18 mouse cellular contexts compared by ENCODE assay signal in the genomic region with DNA sequence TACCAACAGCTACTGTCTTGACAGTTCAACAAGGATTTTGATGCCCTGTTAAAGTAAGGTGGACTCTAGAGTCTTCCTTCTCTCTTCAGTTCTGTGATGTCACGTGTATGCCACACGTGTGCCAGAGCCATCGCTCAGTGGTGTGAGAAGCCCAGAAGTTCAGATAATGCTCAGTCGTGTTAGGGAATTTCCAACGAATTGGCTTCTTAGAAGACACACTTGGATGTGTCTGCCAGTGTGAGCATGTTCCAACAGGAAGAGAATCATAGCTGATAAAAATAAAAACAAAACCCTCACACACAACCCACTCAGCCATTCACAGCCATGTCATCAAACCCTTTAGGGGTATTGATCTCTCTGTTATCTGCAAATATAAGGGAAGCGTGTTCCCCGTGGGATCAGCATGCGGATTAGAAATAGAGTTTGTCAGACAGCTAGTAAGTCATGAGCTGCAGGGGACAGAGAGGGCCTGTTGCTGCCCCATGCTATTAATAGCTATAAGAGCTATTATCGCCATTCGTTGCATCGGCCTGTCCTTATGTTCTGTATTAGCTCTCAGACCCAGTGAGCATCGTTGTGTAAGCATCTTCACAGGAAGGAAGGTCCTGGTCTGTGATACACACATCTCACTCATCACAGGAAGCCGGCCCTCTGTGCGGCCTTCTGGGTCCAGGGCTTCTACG.
DNase-seq lines count a peak whose midpoint lies in the region; ATAC-seq and TF ChIP-seq lines count a peak whose summit lies in the region.
"Had no signal": no experiment of that assay in that cellular context is flagged by ENCODE, and none has a peak within 500 bp of the region (broad histone marks: within the 10 kb centered on the region; RNA-seq: fewer than 3 reads in every experiment).

No protein-coding gene starts in this region.

- DNase-seq in heart, adult 11 months: peak; percentile 93
- DNase-seq in heart, adult 8-10 months (ENCODE audit: low spot score): no peak
- no peak for DNase-seq in heart, postnatal 36 days
- DNase-seq in CH12.LX (ENCODE audit: extremely low read depth): no peak
- DNase-seq: adrenal gland, adult 2 months; adrenal gland, postnatal 25 days; cerebellum, adult 2 months; cerebellum, postnatal 10 days; gastrocnemius, postnatal 14 days; kidney, adult 18-20 months had no signal

- no peak for TF ChIP-seq CTCF in CH12.LX (conservative IDR thresholded peaks at IDR 0.05 in 1 of 2, IDR thresholded peaks at IDR 0.05 in 1 of 2; ENCODE audit: low read depth in 2 of 2, low read length in 2 of 2)

- TF ChIP-seq POLR2A in CH12.LX (IDR thresholded peaks at IDR 0.05; ENCODE audit: low read depth, low read length): no peak

- H3K79me2 ChIP-seq in CH12.LX (replicated peaks; ENCODE audit: control insufficient read depth, extremely low read depth, insufficient read depth, poor library complexity, severe bottlenecking): no peaks in the 10 kb centered on the region

- peaks cover 72% of the 10 kb centered on the region for H3K4me1 ChIP-seq in heart, embryonic 12.5 days (replicated peaks)
- peaks cover 0 to 32% of the 10 kb centered on the region in 2 experiments; a peak in 3 of 4 replicates for H3K4me1 ChIP-seq in CH12.LX (ENCODE audit: control insufficient read depth in 1 of 2, insufficient read depth in 2 of 2)
- peaks cover 54% of the 10 kb centered on the region for H3K4me1 ChIP-seq in heart, embryonic 15.5 days (replicated peaks)
- H3K4me1 ChIP-seq in midbrain, embryonic 13.5 days (replicated peaks): no peaks in the 10 kb centered on the region

- no peaks in the 10 kb centered on the region for H3K9me3 ChIP-seq in heart, embryonic 12.5 days (replicated peaks)
- no peaks in the 10 kb centered on the region for H3K9me3 ChIP-seq in CH12.LX (replicated peaks; ENCODE audit: low read length)
- no peaks in the 10 kb centered on the region for H3K9me3 ChIP-seq in heart, embryonic 15.5 days (replicated peaks)
- H3K9me3 ChIP-seq in midbrain, embryonic 13.5 days: no peaks in the 10 kb centered on the region
- H3K9me3 ChIP-seq: embryonic facial prominence, embryonic 10.5 days; hindbrain, embryonic 10.5 days; intestine, embryonic 15.5 days had no signal

- ATAC-seq in heart, embryonic 12.5 days (ENCODE audit: insufficient number of reproducible peaks, low FRiP score): no peak
- ATAC-seq in heart, embryonic 15.5 days (replicated peaks; ENCODE audit: insufficient number of reproducible peaks, insufficient read depth, low FRiP score, low read depth): no peak; the same call in 1 of the 2 replicates
- no peak for ATAC-seq in midbrain, embryonic 13.5 days
- ATAC-seq: forebrain, embryonic 14.5 days; intestine, embryonic 15.5 days had no signal

- H3K4me3 ChIP-seq in heart, embryonic 12.5 days: no peak overlapping the region
- H3K4me3 ChIP-seq in CH12.LX (replicated peaks in 1 of 3; ENCODE audit: low read depth in 2 of 3, low read length in 2 of 3, poor library complexity in 1 of 3): no peak overlapping the region
- H3K4me3 ChIP-seq in heart, embryonic 15.5 days: no peak overlapping the region
- no peak overlapping the region for H3K4me3 ChIP-seq in midbrain, embryonic 13.5 days (replicated peaks)
- H3K4me3 ChIP-seq: embryonic facial prominence, embryonic 10.5 days; hindbrain, embryonic 10.5 days; intestine, embryonic 15.5 days had no signal

- intact Hi-C loops in heart, postnatal 36 days (cut with DNase I): no loop called here

- TF ChIP-seq EP300 in CH12.LX (IDR thresholded peaks at IDR 0.05; ENCODE audit: low read length): no peak

- no peak for TF ChIP-seq RAD21 in CH12.LX (IDR thresholded peaks at IDR 0.05; ENCODE audit: low read depth, low read length)

- 49% methylated on average over 15 of the region's 15 CpGs for WGBS in heart, embryonic 12.5 days
- WGBS in heart, embryonic 15.5 days: 45% methylated on average over 15 of the region's 15 CpGs
- 87% methylated on average over 15 of the region's 15 CpGs for WGBS in midbrain, embryonic 13.5 days

- H3K9ac ChIP-seq in heart, embryonic 12.5 days: no peak overlapping the region; the same call in 1 of the 2 replicates
- H3K9ac ChIP-seq in CH12.LX (ENCODE audit: insufficient read depth, low read depth): no peak overlapping the region
- H3K9ac ChIP-seq in heart, embryonic 15.5 days: no peak overlapping the region
- H3K9ac ChIP-seq in midbrain, embryonic 13.5 days (replicated peaks): no peak overlapping the region
- H3K9ac ChIP-seq: hindbrain, embryonic 14.5 days; intestine, embryonic 15.5 days had no signal

- H3K27me3 ChIP-seq in heart, embryonic 12.5 days (replicated peaks): no peaks in the 10 kb centered on the region
- peaks cover 13% of the 10 kb centered on the region for H3K27me3 ChIP-seq in CH12.LX (replicated peaks)
- no peaks in the 10 kb centered on the region for H3K27me3 ChIP-seq in heart, embryonic 15.5 days
- no peaks in the 10 kb centered on the region for H3K27me3 ChIP-seq in midbrain, embryonic 13.5 days
- H3K27me3 ChIP-seq: intestine, embryonic 15.5 days had no signal

- in situ Hi-C loops in CH12.LX (cut with MboI; ENCODE audit: low pct_ligation_motif_present, low pct_unique_long_range_greater_than_20kb, low sequenced_read_pairs): no loop called here

- peak overlapping the region; percentile 83 for H3K27ac ChIP-seq in heart, embryonic 12.5 days (ENCODE audit: poor library complexity, severe bottlenecking)
- no peak overlapping the region for H3K27ac ChIP-seq in CH12.LX (ENCODE audit: insufficient read depth, low read depth)
- H3K27ac ChIP-seq in heart, embryonic 15.5 days: peak overlapping the region; percentile 75
- H3K27ac ChIP-seq in midbrain, embryonic 13.5 days: no peak overlapping the region
- H3K27ac ChIP-seq: embryonic facial prominence, embryonic 10.5 days; hindbrain, embryonic 10.5 days; hindbrain, embryonic 14.5 days had no signal

- peak overlapping the region; percentile 22; the same call in 1 of the 2 replicates for H3K4me2 ChIP-seq in heart, embryonic 12.5 days
- no peak overlapping the region for H3K4me2 ChIP-seq in CH12.LX (ENCODE audit: insufficient read depth, low read depth, poor library complexity, severe bottlenecking)
- no peak overlapping the region for H3K4me2 ChIP-seq in heart, embryonic 15.5 days
- no peak overlapping the region for H3K4me2 ChIP-seq in midbrain, embryonic 13.5 days (replicated peaks)
- H3K4me2 ChIP-seq: hindbrain, embryonic 14.5 days; intestine, embryonic 15.5 days had no signal

- dilution Hi-C loops in CH12.LX (cut with MboI; ENCODE audit: extremely low pct_ligation_motif_present, extremely low pct_unique_long_range_greater_than_20kb, low sequenced_read_pairs): no loop called here

- H3K36me3 ChIP-seq in heart, embryonic 12.5 days: peaks cover 9% of the 10 kb centered on the region; the same call in 1 of the 2 replicates
- no peaks in the 10 kb centered on the region for H3K36me3 ChIP-seq in CH12.LX (replicated peaks in 1 of 2; ENCODE audit: control insufficient read depth in 1 of 2, insufficient read depth in 1 of 2, low read length in 1 of 2)
- no peaks in the 10 kb centered on the region for H3K36me3 ChIP-seq in heart, embryonic 15.5 days
- H3K36me3 ChIP-seq in midbrain, embryonic 13.5 days: no peaks in the 10 kb centered on the region
- H3K36me3 ChIP-seq: hindbrain, embryonic 10.5 days; intestine, embryonic 15.5 days had no signal

TF ChIP-seq in CH12.LX, 34 proteins besides CTCF, POLR2A, EP300 and RAD21:
- TF ChIP-seq JUND (conservative IDR thresholded peaks at IDR 0.05; ENCODE audit: low read depth, low read length) (no peak), ETS1 (conservative IDR thresholded peaks at IDR 0.05; ENCODE audit: low read depth, low read length) (no peak), NRF1 (IDR thresholded peaks at IDR 0.05; ENCODE audit: low read depth, low read length) (no peak), BHLHE40 (IDR thresholded peaks at IDR 0.05; ENCODE audit: low read depth, low read length) (peak; percentile 69), HCFC1 (IDR thresholded peaks at IDR 0.05; ENCODE audit: low read depth, low read length) (no peak)

Comparison
In these comparisons a context has a peak if more than half of its experiments do, and no peak if none do; other contexts are left out.
1. H3K27ac ChIP-seq: peak in heart, embryonic 12.5 days (single experiment) and heart, embryonic 15.5 days (single experiment); none in CH12.LX (single experiment) and midbrain, embryonic 13.5 days (single experiment).